Mouse (Mus musculus): ENCODE measurements around the gene 1500011B03Rik.
"Not testable (repeated sequence)": the region's sequence is repeated elsewhere in the genome, so short reads cannot be mapped to it uniquely, and the experiment has no call there.

The 1500011B03Rik gene

DNA sequence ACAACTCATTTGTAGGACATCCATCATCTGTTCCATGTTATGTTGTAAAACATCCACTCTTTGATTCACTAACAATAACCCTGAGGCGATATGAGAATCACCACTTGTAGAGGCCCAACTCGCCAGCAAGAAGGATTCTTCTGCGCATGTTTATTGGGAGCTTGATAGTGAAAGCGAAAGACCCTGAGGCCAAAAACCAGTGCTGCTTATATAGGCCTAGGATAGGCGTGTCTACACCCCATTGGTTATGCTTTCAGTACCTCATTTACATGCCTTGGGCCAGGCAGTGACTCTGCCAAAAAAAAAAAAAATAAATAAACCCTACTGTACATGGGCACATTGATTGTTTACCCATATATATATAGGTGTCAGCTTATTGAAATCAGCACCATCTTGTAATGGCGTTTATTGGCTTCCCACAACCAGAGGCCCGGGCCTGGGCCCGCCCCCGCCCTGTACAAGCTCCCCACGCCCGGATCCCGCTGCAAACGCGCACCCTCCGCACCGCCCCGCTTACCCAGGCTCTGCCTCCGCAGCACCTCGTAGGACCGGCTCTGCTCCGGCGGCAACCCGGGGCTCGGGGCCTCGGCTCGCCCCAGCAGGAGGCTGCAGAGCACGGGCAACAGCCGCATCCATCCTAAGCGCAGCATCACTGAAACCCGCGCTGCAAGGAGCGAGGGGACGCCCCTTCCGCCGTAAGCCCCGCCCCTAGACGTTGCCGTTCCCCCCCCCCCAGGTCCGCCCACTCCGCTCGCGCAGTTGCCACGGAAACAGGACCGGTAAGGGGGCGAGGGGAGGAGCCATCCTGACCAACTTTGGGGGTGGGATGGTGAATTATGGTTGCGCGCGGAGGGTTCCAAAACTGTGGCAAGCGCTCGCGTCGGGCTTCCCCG, at the start of gene 1500011B03Rik:
Gene 1500011B03Rik (minus strand): TSS at position 673 of the 893 bp plus-strand sequence.
- peak; percentile 64 to 79 for DNase-seq (ENCODE audit: low spot score in 2 of 2)

DNA sequence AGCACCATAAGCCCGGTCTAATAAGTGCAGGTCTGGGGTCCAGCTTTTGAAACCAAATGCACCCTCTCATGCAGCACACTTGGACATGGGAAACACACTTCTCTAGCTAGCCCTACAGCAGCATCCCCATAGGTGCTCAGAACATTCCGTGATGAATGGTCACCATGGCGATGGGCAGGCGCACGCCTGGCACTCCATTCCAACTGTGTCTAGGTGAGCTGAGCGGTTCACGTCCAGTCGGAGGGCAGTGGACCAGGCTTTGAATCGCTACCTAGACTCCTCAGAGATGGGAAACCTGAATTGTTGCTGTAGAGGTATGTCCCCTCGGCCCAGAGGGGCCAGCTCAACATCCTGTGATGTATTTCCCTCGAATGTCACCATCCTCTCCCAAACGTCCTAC, 42.0 kb upstream of the 1500011B03Rik start:
- no peak for DNase-seq (ENCODE audit: low spot score in 2 of 2)

DNA sequence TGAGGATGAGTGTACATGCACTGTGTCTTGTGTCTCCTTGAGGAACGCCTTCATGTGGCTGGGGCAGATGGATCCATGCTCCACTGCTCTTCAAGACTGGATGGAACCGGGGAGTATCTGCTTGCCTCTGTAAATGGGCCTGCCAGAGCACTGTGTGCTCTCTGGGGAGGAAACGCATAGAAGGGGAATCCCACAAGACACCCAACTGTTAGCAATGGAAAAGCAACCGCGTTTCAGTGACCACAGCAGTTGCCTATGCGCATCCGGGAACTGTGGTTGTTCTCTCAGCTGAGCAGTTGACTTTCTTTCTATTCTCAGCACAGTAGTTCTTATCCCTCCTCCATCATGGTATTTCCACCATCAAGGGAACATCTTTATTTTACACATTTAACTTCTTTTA, 41.5 kb upstream of the 1500011B03Rik start:
- no peak for DNase-seq (ENCODE audit: low spot score in 2 of 2)

DNA sequence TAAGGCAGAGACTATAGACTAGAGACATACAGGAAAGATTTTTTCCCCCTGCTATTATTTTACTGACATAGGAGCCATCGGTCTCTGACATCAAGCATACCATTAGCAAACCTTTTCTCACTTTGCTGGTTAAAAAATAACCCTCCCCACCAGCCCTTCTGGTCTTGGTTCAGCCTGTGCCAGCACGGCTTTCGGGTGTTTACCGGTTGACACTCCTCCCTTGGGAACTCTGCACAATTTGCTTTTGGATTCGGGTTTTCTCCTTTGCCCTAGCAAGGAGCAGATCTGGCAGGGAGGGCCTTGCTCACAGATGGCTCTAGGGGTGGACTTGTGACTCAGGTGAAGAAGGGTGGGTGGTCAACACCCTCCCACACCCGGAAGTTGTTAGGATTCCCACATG, 38.5 kb upstream of the 1500011B03Rik start:
- DNase-seq (ENCODE audit: low spot score in 2 of 2), result no peak

DNA sequence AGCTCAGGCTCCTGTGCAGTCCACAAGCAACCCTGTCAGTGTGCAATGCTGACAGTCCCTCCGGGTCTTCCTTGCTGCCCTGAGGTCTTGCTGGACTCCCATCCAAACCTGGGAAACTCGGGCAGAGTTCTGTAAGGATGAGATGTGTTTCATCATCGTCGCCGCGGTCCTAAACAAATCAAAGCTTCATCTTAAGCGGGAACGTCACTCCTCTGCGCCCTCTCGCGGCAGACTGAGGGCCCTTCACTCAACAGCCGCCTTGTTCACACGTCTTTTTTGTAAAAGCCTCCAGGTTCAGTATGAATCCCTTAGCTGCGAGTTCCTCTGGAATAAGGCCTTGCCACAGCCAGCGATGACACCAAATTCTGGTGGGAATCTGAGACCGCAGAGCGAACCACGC, 36.0 kb upstream of the 1500011B03Rik start:
- DNase-seq (ENCODE audit: low spot score in 2 of 2), result peak; percentile 18 to 63

DNA sequence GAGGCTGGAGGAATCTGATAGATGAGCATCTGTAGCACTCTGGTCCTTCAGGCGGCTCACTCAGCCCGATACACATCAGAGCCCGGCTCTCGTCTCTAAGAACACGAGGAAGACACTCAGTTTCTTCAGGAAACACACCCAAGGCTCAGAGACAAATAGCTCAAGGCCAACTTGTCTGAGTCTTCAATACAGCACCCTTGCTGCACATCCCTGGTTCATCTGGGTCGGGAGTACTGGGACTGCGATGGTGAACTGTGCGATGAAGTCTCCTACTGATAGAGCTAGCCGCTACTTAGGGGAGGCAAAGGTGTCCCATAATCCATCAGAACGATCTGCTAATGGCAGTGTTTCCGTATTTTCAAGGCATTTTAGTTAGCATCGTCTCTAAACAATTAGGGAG, 35.3 kb upstream of the 1500011B03Rik start, which contains the start of gene Gm9936:
Gene Gm9936 (minus strand): TSS at position 101 of the 400 bp plus-strand sequence.
- no peak for DNase-seq (ENCODE audit: low spot score in 2 of 2)

DNA sequence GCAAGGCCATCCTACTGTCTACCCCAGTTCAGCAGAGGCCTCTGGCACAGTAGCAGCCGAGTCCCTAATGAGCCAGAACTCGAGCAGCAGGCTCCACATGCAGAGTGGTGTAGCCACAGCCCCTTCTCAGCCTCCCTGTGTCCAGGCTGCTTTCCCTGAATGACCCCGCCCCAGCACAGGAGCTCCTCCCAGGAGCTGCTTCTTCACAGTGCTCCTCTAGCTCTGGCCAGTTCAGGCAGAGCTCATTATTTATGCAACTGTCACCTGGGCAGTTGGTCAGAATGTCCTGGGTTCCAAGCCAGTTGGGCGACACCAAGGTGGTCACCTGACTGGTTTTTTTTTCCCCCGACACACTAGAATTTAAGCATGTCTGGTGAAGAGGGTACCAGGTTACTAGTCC, 30.1 kb upstream of the 1500011B03Rik start, which contains the start of gene 4930519G04Rik:
Gene 4930519G04Rik (plus strand): TSS at position 301 of the 400 bp plus-strand sequence.
- DNase-seq (ENCODE audit: low spot score in 2 of 2), result not testable (repeated sequence)

DNA sequence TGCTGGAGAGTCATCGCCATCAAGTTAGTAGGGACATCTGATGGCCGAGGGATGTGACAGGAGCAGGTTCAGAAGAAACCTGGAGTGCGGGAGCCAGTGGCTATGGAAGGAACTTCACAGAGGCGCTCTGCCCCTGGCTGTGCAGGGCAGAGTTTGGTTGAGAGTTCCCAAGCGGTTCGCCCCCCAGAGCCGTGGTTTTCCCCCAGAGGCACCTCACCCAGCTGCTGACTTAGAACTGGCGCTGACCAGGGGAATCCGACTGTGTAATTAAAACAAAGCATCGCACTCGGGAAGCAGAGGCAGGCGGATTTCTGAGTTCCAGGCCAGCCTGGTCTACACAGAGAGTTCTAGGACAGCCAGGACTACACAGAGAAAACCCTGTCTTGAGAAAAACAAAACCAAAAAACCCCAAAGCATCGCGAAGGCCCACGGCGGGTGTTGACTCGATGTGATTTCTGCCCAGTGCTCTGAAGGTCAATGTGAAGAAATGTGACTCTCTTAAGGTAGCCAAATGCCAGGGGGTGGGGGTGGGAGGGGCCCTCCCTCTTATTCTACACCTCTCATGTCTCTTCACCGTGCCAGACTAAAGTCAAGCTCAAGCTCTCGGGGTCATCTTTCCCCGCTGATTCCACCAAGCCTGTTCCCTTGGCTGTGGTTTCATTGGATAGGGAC, 28.4 kb upstream of the 1500011B03Rik start:
- DNase-seq (ENCODE audit: low spot score in 2 of 2), result no peak

DNA sequence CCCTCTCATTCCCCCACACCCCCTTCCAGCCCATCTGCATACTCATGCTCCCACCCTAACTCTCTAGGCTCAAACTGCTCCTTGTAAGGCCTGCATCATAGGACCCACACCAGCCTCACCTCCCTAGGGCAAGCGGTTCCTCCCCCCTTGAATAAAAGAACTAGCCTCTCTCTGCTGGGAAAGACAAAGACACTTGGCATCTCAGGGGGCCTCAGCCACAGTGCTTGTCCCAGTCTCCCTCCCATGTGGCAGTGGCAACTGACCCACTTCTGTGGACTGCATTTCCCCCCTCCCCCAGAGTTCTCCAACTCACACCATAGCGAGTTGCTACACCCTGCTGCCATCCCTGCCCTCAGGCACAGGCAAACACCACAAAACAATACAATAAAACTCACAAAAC, 21.1 kb upstream of the 1500011B03Rik start:
- not testable (repeated sequence) for DNase-seq (ENCODE audit: low spot score in 2 of 2)

DNA sequence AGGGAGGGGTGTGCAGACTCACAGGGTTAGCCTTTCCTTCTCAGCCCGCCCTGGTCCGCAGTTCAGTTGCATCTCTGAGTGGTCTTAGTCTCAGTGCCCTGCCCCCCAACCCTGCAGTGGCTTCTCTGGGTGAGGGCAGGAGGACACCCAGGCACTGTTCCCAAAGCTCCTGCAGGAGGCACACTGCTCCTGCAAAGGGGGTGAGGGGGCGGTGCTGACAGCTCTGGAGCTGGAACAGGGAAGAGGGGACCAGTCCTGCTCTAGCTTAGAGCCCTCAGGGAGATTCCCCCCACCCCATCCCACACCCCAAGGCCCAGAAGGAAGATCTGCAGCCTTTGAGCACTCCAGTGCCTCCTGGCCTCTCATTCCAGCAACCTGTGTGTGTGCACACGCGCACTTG, 19.4 kb upstream of the 1500011B03Rik start:
- DNase-seq (ENCODE audit: low spot score in 2 of 2), result no peak

DNA sequence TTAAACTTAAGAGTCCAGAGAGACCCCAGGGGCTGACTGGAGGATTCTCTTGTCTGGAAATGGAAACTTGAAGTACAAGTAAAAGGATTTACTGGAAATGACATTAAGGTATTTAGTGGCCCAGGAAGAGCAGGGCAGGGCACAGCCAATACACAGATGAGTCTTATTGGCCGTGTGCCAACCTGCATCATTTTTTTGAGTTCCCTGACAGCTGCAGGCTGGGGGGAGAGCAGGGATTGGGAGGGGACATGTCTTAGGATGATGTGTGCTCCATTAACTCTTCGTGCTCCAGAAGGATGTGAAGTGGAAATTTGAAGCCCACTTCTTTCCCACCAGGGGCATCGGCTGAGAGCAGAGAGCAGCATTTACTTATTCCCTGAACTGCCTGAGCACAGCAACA, 18.9 kb upstream of the 1500011B03Rik start:
- DNase-seq (ENCODE audit: low spot score in 2 of 2), result not testable (repeated sequence)

DNA sequence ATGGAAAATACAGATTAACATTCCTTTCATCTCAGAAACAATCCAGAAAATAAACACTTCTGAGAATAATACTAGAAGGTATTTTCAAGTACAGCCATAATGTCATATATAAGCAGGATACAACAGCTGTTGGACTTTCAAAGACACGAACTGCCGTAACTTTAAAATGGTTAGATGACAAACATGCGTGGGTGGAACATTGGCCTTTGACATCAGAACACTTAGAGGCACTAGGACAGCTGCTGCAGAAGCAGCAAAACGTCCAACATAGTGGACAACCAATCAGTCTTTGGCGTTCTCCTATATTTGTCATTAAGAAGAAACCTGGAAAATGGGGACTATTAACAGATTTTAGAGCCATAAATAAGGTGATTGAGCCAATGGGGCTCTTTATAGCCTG, 17.2 kb upstream of the 1500011B03Rik start:
- not testable (repeated sequence) for DNase-seq (ENCODE audit: low spot score in 2 of 2)

DNA sequence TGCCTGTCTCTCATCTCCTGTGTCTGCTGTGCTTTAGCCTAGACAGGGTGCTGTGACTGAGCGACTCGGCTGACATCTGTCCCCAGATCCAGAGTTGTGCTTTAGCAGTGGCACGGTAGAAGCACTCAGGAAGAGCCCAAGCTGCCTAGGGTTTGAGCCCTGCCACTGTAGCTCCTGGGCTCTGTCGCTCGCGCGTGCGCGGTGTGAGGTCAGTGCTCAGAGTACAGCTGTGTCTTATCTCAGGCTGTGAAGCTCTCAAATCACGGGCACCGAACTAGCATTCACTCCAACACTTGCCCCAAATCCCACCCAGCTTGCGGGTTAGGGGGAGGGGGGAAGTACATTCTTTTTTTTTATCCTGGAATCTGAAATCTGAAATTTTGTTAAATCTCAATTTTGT, 13.6 kb upstream of the 1500011B03Rik start:
- no peak for DNase-seq (ENCODE audit: low spot score in 2 of 2)

DNA sequence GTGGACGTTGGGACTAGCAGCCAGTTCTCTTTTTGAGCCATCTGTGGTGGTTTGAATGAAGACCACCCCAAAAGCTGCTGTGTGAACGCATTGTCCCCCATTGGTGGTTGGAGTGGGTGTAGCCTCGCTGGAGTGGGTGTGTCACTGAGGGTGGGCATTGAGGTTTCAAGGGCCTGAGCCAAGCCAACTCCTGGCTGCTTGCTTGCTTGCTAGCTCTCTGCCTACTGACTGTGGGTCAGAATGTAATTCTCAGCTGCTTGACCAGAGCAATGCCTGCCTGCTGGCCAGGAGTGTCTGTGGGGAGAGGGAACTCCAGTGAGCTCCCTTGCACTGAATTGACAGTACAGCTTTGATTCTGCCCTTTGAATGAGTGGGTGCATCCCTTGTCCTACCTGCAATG, 6.5 kb upstream of the 1500011B03Rik start:
- no peak for DNase-seq (ENCODE audit: low spot score in 2 of 2)

DNA sequence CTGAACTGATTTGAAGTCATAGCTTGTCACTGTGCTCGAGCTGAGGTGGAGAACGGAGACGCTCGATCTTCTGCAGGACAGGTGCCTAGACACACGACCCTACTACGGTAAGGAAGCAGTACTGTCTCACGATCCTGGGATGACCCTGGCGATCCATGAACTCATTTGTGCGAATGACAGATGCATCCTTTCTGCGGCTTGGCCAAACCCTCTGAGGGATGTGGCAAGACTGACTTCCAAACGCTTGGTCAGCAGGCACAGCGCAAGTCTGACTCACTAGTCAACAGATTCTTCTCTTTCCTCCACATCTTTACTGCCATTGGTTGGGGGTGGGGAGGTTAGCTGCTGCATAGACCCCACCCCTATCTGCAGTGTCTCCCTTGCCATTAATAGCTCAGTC, 4.2 kb upstream of the 1500011B03Rik start:
- DNase-seq (ENCODE audit: low spot score in 2 of 2), result no peak

DNA sequence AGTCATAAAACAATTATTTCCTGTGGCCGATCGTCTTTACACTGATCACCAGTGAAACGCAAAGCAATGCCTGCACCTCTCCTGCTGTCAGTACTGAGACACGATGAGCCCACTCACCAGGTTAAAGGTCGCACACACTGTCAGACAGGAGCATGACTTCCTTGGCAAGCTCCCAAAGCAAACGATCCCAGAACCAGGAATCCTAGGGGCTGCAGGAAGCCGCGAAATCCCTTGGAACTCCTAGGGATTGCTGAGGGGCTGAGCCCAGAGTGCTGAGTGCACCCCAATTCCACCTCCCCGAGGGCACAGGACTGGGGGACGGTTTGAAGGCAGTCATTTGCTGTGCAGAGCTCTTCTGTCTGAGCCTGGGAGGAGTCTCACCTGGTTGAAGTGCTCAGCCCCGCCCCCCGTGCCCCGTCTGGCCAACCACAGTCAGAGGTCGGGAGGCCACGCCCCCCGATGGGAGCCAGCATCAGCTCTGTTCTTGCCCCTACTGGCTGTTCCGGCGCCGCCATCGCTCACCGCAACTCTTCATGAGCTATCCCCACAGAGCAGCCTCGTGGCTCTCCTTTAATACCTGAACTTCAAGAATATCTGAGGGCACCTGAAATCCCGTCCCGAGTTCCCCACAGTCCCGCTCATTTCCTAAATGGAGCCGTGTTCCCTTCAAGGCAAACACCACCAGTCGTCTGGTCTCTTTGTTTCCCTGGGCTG, 2.9 kb upstream of the 1500011B03Rik start:
- peak; percentile 78 to 87 for DNase-seq (ENCODE audit: low spot score in 2 of 2)

DNA sequence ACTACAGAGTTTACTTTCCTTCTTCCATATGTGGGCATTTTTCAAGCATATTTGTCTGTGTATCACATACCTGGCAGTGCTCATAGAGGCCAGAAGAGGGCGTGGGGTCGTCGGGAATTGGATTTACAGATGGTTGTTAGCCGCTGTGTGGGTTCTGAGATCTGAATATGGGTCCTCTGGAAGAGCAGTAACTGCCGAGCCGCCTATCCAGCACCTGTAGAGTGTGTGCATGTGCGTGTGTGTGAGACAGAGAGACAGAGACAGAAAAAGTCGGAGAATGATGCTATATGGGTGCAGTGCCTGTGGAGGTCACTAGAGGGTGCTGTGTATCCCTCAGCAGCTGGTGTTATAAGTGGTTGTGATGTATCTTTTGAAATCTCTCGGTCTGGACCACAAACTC, 929 bp upstream of the 1500011B03Rik start:
- DNase-seq (ENCODE audit: low spot score in 2 of 2), result peak in 1 of 2 experiments; percentile 45

DNA sequence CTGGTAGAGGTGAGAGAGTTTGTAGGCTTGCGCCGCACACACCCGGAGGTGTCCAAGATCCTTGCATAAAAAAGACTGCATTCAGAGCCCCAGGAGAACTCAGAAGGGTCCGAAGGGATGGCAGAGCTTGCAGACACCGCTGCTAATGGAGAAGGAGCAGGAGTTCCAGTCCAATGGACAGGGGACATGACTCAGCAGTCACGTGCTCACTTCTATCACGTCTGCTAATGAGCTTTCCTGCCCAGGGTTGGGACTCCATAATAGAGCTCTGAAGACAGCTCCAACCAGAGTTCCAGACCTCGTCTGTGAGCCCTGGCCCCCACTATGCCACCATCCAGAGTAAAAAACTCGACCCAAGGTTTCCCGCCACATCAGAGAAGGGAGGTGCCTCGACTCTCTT, 5.1 kb downstream of the 1500011B03Rik start:
- DNase-seq (ENCODE audit: low spot score in 2 of 2), result no peak

DNA sequence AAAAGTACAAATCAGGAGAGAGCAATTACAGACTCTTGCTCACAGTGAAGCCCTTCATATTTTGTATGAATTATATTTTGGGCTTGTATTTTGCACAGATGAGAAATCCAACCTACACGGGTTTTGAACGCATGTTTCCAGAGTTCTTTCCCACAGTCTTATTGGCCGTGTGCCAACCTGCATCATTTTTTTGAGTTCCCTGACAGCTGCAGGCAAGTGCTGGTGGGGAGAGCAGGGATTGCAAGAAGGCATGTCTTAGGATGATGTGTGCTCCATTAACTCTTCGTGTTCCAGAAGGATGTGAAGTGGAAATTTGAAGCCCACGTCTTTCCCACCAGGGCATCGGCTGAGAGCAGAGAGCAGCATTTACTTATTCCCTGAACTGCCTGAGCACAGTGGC, 6.7 kb downstream of the 1500011B03Rik start:
- DNase-seq (ENCODE audit: low spot score in 2 of 2), result no peak

DNA sequence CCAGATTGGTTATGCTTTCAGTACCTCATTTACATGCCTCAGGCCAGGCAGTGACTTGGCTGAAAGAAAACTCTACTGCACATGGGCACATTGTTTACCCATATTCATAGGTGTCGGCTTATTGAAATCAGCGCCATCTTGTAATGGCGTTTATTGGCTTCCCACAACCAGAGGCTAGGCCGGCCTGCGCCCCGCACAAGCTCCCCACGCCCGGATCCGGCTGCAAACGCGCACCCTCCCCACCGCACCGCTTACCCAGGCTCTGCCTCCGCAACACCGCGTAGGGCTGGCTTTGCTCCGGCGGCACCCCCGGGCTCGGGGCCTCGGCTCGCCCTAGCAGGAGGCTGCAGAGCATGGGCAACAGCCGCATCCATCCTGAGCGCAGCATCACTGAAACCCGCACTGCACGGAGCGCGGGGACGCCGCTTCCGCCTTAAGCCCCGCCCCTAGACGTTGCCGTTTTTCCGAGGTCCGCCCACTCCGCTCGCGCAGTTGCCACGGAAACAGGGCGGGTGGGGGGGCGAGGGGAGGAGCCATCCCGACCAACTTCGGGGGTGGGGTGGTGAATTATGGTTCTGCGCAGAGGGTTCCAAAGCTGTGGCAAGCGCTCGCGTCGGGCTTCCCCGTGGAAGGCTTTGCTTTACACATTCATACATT, 9.6 kb downstream of the 1500011B03Rik start:
- DNase-seq (ENCODE audit: low spot score in 2 of 2), result peak; percentile 79 to 87

DNA sequence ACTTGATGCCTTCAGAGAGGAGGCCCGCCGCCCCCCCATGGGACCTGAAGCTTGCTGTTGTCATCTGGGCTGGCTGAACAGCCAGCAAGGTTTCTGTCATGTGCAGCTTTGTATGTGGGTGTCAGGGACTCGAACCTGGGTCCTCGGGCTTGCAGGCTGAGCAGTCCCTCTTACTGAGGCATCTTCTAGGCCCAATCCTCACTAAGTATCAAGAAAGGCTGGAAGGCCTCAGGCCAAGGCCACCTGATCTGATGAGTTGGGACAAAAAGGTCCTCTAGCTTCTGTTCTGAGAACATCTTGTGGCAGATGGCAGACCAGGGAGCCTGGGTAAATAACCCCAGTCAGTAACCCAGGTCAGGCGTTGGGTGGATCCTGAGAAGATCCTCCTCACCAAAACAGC, 13.4 kb downstream of the 1500011B03Rik start:
- DNase-seq (ENCODE audit: low spot score in 2 of 2), result no peak
